Mouse (Mus musculus) liver, postnatal 0 days (tissue): ENCODE measurements around the gene Plxna4.

ENCODE experiments used
- CTCF ChIP-seq: sonication (generic); IDR thresholded peaks from 2 replicates; pipeline ENCODE4 v1.5.1; 2016; ENCODE audit warnings: antibody characterized with exemption, low read depth
- EP300 ChIP-seq: IDR thresholded peaks from 2 replicates; pipeline ENCODE4 v1.6.1; 2016; ENCODE audit warnings: antibody characterized with exemption, low read depth, mild to moderate bottlenecking

GRCm38 (mm10) chr6:32605581-32605980, 17.6 kb upstream of the Plxna4 start:
- TF ChIP-seq CTCF: no peak
- TF ChIP-seq EP300: no peak
